Mouse (Mus musculus): Measurements from ENCODE around the gene Pole4.

DNA sequence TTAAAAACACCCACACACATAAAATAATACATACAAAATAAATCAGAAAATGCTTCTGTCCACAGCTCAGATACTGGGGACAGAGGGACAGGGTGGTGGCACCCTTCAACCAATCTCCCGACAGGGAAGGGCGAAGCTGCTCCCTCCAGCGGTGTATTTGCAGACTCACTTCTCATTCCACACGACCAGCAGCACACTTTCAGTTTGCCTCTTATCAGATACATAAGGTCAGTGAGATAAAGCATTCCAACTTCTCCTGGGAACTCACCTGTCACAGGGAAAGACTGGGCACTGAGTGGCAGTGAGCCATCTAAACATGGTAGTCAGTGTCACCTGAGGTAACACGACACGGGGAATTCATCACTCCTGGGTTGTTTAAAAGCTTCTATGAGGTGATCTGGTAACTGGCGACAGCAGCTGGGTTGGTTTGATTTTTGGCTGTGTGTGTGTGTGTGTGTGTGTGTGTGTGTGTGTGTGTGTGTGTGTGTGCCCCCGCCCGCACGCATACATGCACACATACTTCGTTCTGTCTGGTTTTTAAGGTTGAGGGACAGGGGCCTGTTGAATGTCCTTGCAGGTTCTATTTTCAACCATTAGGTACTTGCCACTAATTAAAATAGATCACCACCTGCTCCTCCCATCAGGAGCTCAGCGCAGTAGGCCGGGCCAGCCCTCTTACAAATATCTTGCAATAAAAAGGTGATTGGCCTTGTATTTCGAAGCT, 48.6 kb upstream of the Pole4 start:
- no peak for TF ChIP-seq POLR2A (IDR thresholded peaks at IDR 0.05; ENCODE audit: borderline replicate concordance, extremely low read depth, insufficient read depth, insufficient read length, poor library complexity, severe bottlenecking)
- no peak for TF ChIP-seq CTCF (IDR thresholded peaks at IDR 0.05; ENCODE audit: borderline replicate concordance, extremely low read depth, insufficient read depth, insufficient read length)

Data from brain, embryonic 14.5 days (tissue).